Mouse (Mus musculus): ENCODE data around the gene Tmem59l.

DNA sequence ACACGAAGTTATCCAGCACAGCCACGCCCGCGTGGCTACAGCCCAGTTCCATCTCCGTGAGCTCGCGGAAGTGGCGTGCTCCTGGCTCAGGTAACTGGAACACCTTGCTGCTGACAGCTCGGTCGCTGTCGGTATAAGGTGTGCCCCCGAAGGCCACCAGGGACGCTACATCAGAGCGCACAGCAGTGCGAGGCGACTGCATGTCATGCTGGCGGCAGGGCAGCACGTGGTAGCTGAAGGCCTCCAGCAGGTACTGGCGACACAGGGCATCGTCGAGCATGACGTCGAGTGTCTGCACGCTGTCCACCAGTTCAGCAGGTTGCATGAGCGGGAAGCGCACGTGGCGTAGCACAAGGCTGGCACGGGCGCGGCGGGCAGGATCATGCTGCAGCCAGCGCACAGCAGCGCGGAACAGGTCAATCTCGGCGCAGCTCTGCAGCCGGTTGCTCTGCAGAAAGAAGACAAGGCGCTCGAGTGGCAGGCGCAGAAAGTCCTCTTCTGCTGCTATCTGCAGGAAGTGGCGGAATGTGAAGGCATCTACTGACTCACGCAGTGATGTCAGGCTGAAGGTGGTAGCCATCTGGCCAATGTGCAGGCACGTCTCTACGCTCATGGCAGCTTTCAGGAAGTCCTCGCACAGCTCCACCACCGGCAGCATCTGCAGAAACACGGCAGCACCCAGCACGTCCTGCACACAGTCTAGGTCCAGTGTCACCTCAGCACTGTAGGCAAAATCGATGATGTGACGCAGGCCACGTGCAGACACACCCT, 34.8 kb downstream of the Tmem59l start:
- no peak for TF ChIP-seq CTCF (IDR thresholded peaks at IDR 0.05; ENCODE audit: control insufficient read depth, insufficient read depth, insufficient read length)
- no peak for TF ChIP-seq MAX (IDR thresholded peaks at IDR 0.05)
- TF ChIP-seq MYOD1 (IDR thresholded peaks at IDR 0.05; ENCODE audit: control insufficient read depth, insufficient read length, low read depth), result no peak
- no peak for TF ChIP-seq USF1 (IDR thresholded peaks at IDR 0.05; ENCODE audit: low read depth)

Data from C2C12 (cell line).